Mouse (Mus musculus): ENCODE data around the gene Med22. TPM values are rescaled to one million over a fixed set of nuclear protein-coding genes. Genes with fewer than 3 reads are reported as not detected.

Gene Med22
- polyA plus RNA-seq, 1 experiment from 2014 or later, result 40.3 TPM

DNA sequence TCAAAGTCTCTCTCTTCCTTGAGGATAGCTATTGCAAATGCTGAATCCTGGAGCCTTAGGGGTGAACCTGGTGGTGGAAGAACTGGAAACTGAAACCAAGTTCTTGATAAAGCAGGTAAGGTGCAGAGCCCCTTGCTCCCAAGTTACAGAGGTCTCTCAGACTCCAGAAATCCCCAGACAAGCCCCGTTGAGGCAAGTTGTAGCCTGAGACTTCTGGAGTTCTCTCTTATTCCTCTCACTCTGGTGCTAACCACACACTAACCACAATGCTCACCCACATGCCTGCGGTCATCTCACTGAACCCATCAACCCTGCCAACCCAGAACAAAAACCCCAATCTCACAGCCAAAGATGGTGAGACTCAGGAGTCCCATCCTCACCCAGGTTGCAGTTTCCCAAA, 24.8 kb upstream of the Med22 start:
- H3K27ac ChIP-seq, result no peak overlapping the region
- H3K4me1 ChIP-seq, result peaks cover 23% of the 10 kb centered on the region
- no peak overlapping the region for H3K4me3 ChIP-seq (replicated peaks)
- H3K27me3 ChIP-seq (replicated peaks), result no peaks in the 10 kb centered on the region
- H3K9me3 ChIP-seq, result no peaks in the 10 kb centered on the region
- no peak overlapping the region for H3K9ac ChIP-seq
- WGBS, result 75% methylated on average over 2 of the region's 2 CpGs
- ATAC-seq (ENCODE audit: insufficient read depth, low FRiP score, low read depth), result no peak
- 0 out of 2 replicates have a peak, but pooled peaks cover 1% of the 10 kb centered on the region for H3K36me3 ChIP-seq
- H3K4me2 ChIP-seq, result no peak overlapping the region

- H3K4me1 ChIP-seq, result peaks cover 23% of the 10 kb centered on the region
- peak; percentile 94 for ATAC-seq (ENCODE audit: insufficient read depth, low FRiP score, low read depth)
- H3K4me2 ChIP-seq, result peak within 1 kb of the TSS; percentile 72
- H3K27me3 ChIP-seq (replicated peaks), result no peaks in the 10 kb centered on the region
- WGBS, result under 1% methylated on average over 66 of the region's 70 CpGs
- no peaks in the 10 kb centered on the region for H3K9me3 ChIP-seq
- H3K4me3 ChIP-seq (replicated peaks), result peak within 1 kb of the TSS; percentile 82
- 0 out of 2 replicates have a peak, but pooled peaks cover 12% of the 10 kb centered on the region for H3K36me3 ChIP-seq
- H3K27ac ChIP-seq, result peak within 1 kb of the TSS; percentile 89
- peak within 1 kb of the TSS; percentile 99 for H3K9ac ChIP-seq
These were observed 23.0 kb upstream of the Med22 start, which contains the start of the genes Surf4 and Stkld1 for GRCm38 (mm10) chr2:26933304-26934055. Surf4 (minus strand) TSS chr2:26933928. Stkld1 (plus strand) TSS chr2:26934047.

DNA sequence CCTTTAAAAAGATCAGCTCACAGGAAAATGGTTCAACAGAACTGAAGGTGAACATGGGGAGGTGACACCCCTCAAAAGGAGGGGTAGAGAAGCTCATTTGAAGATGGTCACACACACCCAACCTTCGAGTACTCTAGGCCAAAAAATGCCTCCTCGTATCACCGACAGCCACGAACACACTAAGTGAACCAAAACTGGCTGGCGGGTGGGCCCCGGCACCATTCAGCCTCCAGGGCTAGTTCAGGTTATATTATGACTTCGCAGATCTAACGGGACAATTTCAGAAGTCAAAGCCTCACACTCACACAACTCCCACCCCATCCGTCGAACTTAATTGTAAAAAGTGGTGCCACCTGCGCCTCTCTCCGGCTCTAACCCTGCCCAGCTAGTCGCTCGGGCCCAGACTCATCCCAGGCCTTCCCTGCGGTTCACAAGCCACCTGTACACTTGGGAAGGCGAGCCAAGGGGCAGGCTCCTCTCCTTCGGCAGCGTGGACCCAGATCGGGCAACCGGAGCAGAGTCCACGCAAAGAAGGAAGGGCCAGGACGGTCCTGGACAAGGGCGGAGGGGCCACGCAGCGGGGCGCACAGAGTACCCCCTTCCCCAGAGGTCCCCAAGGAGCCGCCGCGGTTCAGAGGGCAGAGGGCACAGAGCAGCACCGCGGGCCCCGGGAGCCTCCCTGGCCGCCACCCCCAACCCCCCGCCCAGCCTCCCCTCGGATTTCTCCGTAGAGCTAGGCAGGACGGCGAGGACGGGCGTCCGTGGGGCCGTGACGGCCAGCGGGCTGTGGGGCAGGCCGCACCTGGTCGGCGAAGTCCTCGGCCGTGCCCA, 22.2 kb upstream of the Med22 start:
- peak overlapping the region; percentile 64 for H3K4me2 ChIP-seq
- H3K4me1 ChIP-seq, result peaks cover 23% of the 10 kb centered on the region
- under 1% methylated on average over 42 of the region's 49 CpGs for WGBS
- H3K9me3 ChIP-seq, result no peaks in the 10 kb centered on the region
- peak overlapping the region; percentile 89 for H3K27ac ChIP-seq
- H3K9ac ChIP-seq, result peak overlapping the region; percentile 99
- ATAC-seq (ENCODE audit: insufficient read depth, low FRiP score, low read depth), result peak; percentile 40; the same call in 1 of the 2 replicates
- peak overlapping the region; percentile 82 for H3K4me3 ChIP-seq (replicated peaks)
- 0 out of 2 replicates have a peak, but pooled peaks cover 15% of the 10 kb centered on the region for H3K36me3 ChIP-seq
- H3K27me3 ChIP-seq (replicated peaks), result no peaks in the 10 kb centered on the region

GRCm38 (mm10) chr2:26930390-26930789, 19.9 kb upstream of the Med22 start:
- H3K4me3 ChIP-seq (replicated peaks), result no peak overlapping the region
- 50% methylated on average over 1 of the region's 1 CpGs for WGBS
- H3K27ac ChIP-seq, result no peak overlapping the region
- no peak overlapping the region for H3K4me2 ChIP-seq
- H3K4me1 ChIP-seq, result peaks cover 23% of the 10 kb centered on the region
- no peak for ATAC-seq (ENCODE audit: insufficient read depth, low FRiP score, low read depth)
- H3K27me3 ChIP-seq (replicated peaks), result no peaks in the 10 kb centered on the region
- H3K9ac ChIP-seq, result no peak overlapping the region
- H3K9me3 ChIP-seq, result no peaks in the 10 kb centered on the region
- H3K36me3 ChIP-seq, result peaks cover 30% of the 10 kb centered on the region; the same call in 1 of the 2 replicates

DNA sequence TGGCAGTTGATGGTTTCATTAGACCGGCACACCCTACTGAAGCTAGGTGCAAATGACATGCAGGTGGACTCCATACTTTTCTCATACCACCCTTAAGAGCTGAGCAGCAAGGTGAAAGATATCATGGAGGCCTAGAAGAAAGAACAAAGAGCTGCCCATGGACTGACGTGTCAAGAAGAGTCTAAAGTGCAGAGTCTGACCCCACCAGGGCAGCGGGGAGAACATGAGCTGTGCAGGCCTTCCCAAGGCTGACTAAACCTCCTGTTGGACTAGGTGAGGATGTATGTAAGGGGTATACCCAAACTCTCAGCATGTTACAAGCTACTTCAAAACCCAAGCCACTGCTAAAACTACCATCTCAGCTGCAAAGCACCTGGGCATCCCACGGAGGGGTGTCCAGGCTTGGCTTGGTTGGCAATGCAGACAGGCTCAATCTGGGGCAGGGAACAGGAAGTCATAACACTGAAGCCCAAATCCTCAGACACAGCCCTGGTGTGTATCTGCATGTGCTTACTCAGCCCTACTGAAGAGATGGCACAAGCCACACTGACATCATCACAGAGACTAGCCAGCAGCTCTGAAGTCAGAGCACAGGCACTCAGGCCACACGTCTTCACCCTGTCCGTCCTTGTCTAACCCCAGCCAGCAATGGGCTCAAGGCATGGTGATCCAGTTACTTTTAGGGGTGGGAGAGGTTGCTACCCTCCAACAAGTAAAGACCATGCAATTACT, 17.4 kb upstream of the Med22 start:
- 84% methylated on average over 6 of the region's 6 CpGs for WGBS
- H3K4me2 ChIP-seq, result no peak overlapping the region
- no peaks in the 10 kb centered on the region for H3K9me3 ChIP-seq
- no peak overlapping the region for H3K4me3 ChIP-seq (replicated peaks)
- H3K9ac ChIP-seq, result no peak overlapping the region
- no peaks in the 10 kb centered on the region for H3K27me3 ChIP-seq (replicated peaks)
- peaks cover 17% of the 10 kb centered on the region for H3K4me1 ChIP-seq
- H3K36me3 ChIP-seq, result peaks cover 54% of the 10 kb centered on the region
- no peak for ATAC-seq (ENCODE audit: insufficient read depth, low FRiP score, low read depth)
- H3K27ac ChIP-seq, result no peak overlapping the region

DNA sequence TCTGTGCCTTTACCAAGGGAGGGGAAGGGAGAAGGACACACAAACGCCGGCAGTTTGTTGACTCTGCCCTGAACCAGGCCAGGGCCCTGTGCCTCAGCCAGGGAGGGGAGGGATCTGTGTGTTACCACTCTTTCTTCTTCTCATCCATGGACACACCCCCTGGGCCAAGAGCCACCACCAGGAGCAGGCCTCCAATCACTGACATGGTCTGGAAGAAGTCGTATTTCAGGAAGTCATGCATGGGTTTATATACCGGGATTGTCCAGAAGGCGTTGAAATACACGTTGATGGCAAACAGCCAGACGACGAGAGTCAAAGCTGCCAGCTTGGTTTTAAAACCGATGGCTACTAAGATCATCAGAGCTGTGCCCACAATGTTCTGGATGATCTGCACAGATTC, 11.3 kb upstream of the Med22 start:
- peak; percentile 66; the same call in 1 of the 2 replicates for ATAC-seq (ENCODE audit: insufficient read depth, low FRiP score, low read depth)
- WGBS, result 64% methylated on average over 9 of the region's 9 CpGs

GRCm38 (mm10) chr2:26920190-26920855, 9.8 kb upstream of the Med22 start:
- Histone ChIP-seq H3K4me2 (no peak overlapping the region), H3K9ac (no peak overlapping the region), H3K27me3 (replicated peaks) (no peaks in the 10 kb centered on the region), H3K4me3 (replicated peaks) (no peak overlapping the region), H3K27ac (no peak overlapping the region), H3K36me3 (peaks cover 66% of the 10 kb centered on the region), H3K9me3 (no peaks in the 10 kb centered on the region), H3K4me1 (peaks cover 17% of the 10 kb centered on the region)
- WGBS, result 89% methylated on average over 6 of the region's 6 CpGs
- no peak for ATAC-seq (ENCODE audit: insufficient read depth, low FRiP score, low read depth)

More for the DNA sequence above, 11.3 kb upstream of the Med22 start:
- H3K9ac ChIP-seq, result no peak overlapping the region
- no peak overlapping the region for H3K4me2 ChIP-seq
- H3K4me3 ChIP-seq (replicated peaks), result no peak overlapping the region
- peaks cover 13% of the 10 kb centered on the region for H3K4me1 ChIP-seq
- H3K27ac ChIP-seq, result no peak overlapping the region
- no peaks in the 10 kb centered on the region for H3K9me3 ChIP-seq
- H3K36me3 ChIP-seq, result peaks cover 79% of the 10 kb centered on the region
- no peaks in the 10 kb centered on the region for H3K27me3 ChIP-seq (replicated peaks)

DNA sequence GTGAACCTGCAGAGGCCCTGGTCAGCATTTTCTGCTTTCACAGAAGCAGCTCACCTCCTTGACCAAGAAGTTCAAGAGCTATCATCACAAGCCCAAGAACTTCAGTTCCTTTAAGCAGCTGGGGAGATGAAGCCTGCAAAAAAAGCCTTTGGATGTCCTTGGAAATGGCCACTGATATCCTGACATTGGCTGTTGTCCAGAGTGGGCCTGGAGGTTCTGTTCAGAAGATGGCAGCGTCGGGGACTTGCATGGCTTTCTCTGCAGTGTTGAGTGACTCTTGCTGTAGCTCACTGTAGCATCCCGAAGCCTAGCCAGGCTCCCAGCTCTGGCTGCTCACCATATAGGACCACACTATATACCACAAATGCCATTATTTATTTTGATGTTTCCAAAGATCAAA, 9.2 kb upstream of the Med22 start:
- Histone ChIP-seq H3K4me2 (no peak overlapping the region), H3K4me3 (replicated peaks) (no peak overlapping the region), H3K9me3 (no peaks in the 10 kb centered on the region), H3K27ac (no peak overlapping the region), H3K4me1 (peaks cover 21% of the 10 kb centered on the region), H3K9ac (no peak overlapping the region), H3K27me3 (replicated peaks) (no peaks in the 10 kb centered on the region), H3K36me3 (peaks cover 61% of the 10 kb centered on the region)
- WGBS, result 86% methylated on average over 3 of the region's 3 CpGs
- no peak for ATAC-seq (ENCODE audit: insufficient read depth, low FRiP score, low read depth)

DNA sequence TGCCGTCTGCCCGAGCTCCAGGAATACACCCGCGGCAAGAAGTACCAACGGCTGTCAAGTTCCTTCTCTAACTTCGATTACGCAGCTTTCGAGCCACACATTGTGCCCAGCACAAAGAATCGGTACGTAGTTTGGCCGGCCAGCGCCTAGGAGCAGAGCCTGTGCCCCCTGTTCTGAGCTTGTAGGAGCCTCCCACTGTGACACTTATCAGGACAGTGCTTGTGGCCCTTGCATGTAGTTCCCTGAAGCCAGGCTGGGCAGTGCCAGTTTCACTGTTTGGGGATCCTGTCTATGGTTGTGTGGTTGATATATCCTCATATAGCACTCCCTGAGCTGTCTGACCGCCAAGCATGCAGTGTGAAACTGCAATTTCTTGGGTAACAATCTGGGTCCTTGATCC, 6.3 kb upstream of the Med22 start:
- Histone ChIP-seq H3K9me3 (no peaks in the 10 kb centered on the region), H3K27me3 (replicated peaks) (no peaks in the 10 kb centered on the region), H3K4me1 (peaks cover 28% of the 10 kb centered on the region), H3K9ac (peak overlapping the region; percentile 55), H3K36me3 (peaks cover 62% of the 10 kb centered on the region), H3K27ac (peak overlapping the region; percentile 77), H3K4me2 (peak overlapping the region; percentile 95), H3K4me3 (replicated peaks) (peak overlapping the region; percentile 74)
- ATAC-seq (ENCODE audit: insufficient read depth, low FRiP score, low read depth), result 0 out of 2 replicates have a peak, but pooled peaks have one; percentile 5
- WGBS, result 2% methylated on average over 13 of the region's 13 CpGs

DNA sequence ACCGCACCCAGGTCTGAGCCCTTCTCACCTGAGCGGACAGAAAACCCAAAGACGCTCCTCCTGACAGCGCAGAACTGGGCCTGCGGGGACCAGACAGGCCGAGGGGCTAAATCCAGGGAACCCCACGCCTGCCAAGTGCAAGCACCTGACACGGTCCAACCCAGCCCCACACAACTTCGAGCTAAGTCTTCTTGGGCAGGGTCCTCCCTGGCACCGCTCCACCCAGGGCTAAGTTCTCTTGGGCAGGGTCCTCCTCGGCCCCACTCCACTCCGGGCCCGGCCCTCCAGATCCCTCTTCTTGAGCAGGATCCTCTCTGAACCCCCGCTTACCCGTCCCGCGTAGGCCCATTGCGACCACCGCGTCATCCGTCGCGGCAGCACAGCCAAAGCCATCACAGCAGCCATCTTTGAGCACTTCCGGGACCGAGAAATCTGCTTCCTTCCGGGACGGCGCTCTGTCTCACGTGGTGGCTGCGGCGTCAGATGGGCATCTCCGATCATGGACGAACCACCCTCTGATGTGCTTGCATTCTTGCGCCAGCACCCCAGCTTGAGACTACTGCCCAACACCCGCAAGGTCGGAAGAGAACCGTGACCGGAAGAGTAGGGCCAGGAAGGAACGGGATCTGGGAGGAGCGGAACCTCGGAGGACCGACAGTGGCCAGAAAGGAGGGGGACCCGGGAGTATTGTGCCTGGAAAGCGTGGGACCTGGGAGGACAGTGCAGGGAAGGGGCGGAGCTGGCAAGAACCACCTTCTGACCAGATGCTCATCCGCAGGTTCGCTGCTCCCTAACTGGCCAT, 5.7 kb upstream of the Med22 start, which contains the start of the genes Surf2 and Surf1:
Gene Surf2, plus strand, starts transcription at position 441 of the 802 bp plus-strand sequence.
Gene Surf1, minus strand, starts transcription at position 604 of the 802 bp plus-strand sequence.
- peak within 1 kb of the TSS; percentile 55 for H3K9ac ChIP-seq
- H3K27me3 ChIP-seq (replicated peaks), result no peaks in the 10 kb centered on the region
- H3K4me1 ChIP-seq, result peaks cover 30% of the 10 kb centered on the region
- H3K27ac ChIP-seq, result peak within 1 kb of the TSS; percentile 77
- H3K4me2 ChIP-seq, result peak within 1 kb of the TSS; percentile 95
- ATAC-seq (ENCODE audit: insufficient read depth, low FRiP score, low read depth), result peak; percentile 67
- H3K9me3 ChIP-seq, result no peaks in the 10 kb centered on the region
- WGBS, result 2% methylated on average over 47 of the region's 47 CpGs
- peaks cover 57% of the 10 kb centered on the region for H3K36me3 ChIP-seq
- H3K4me3 ChIP-seq (replicated peaks), result peak within 1 kb of the TSS; percentile 74

All from stomach, embryonic 15.5 days (tissue).